Mouse (Mus musculus) naive thymus-derived CD4-positive, alpha-beta T cell, adult 2 months (primary cell): ENCODE measurements at regions not wholly inside any gene's neighbourhood (a gene's known extent, or its start where the extent isn't known, plus 50 kb on each side); places are given as distances from the start of the nearest gene placed in this dataset.

Source experiments
- DNase-seq: peaks from one replicate; pipeline ENCODE4 v3.0.0-alpha.2; 2011; ENCODE audit warnings: low read depth

DNA sequence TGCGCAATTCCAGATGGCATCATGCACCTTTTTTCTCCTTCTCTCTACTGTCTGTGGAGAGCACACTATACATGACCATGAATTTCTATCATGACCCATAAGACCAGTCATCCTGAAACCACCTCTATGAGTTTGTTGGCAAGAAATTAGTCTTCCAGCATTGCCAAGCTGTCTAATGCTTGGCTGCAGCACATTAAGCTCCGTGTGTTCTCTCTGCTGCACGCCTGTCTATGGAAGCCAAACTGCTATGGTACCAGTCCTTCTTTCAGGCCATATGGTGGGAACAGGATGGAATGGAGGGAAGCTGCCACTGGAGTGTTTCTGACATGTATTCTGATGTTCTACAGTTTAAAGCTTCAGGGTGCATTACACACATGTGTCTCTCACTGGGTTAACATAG, 121.0 kb upstream of the Cblb start:
- no peak for DNase-seq

GRCm38 (mm10) chr16:51911109-51911765, 119.8 kb upstream of the Cblb start:
- no peak for DNase-seq

- DNase-seq, result no peak
Measured at GRCm38 (mm10) chr16:51915034-51915928, 115.7 kb upstream of the Cblb start.

DNA sequence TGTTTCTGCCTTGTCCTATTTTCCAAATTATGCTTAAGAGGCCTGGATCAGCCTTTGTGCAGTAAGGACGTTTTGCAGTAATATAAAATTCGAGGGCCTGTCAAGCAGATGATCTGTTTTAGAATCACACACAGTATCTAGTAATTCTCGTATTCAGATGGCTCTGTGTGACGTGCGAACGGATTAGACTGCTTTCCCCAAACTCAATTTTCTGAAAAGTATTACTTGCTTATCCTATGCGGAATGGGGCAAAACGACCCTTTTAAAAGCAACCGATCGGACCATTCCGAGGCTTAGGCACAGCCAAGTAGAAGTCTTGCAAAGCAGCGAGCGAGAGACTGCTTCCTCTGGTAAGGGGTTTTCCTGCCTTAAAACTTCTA, 115.1 kb upstream of the Cblb start:
- no peak for DNase-seq

DNA sequence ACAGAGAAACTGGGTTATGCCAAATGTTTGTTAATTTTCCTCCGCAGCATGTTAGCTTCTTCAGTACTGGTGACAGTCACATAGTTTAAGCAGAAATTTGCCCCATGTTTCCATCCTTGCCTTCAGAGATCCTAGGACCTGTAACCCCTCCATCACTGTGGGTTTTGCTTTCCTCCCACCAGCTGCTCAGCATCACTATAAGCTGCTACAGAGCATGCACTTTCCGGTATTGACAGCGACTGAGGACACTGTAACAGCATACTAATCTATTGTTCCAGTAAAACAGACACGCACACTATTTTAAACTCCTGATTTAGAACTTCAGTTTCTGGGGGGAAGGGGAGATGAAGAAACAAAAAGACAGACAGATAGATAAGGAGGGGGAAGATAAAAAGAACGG, 114.7 kb upstream of the Cblb start:
- no peak for DNase-seq

DNA sequence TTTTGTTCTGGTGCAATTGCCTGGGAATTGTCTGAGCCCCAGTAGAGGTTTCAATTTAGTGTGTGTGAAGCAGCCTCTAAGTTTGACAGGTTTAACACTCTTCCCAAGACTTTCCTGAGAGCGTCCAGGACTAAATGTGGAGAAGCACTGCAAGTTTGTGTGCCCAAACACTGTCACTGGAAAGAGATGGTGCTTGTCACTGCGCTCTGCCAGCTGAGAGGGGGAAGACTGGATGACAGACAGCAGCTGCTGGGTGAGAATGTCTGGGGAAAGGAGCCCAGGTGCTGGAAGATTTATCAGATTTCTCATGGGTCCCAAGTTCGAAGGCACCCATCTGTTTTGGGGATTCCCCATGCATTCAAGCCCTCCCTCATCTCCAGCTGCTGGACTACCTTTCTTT, 114.2 kb upstream of the Cblb start:
- no peak for DNase-seq

GRCm38 (mm10) chr16:51917540-51917939, 113.5 kb upstream of the Cblb start:
- no peak for DNase-seq

- no peak for DNase-seq
Measured at GRCm38 (mm10) chr16:51921025-51921424, 110.0 kb upstream of the Cblb start.

- DNase-seq, result peak; percentile 8
Measured at GRCm38 (mm10) chr16:51922589-51922988, 108.4 kb upstream of the Cblb start.

GRCm38 (mm10) chr16:51925639-51926038, 105.4 kb upstream of the Cblb start:
- DNase-seq, result no peak

DNA sequence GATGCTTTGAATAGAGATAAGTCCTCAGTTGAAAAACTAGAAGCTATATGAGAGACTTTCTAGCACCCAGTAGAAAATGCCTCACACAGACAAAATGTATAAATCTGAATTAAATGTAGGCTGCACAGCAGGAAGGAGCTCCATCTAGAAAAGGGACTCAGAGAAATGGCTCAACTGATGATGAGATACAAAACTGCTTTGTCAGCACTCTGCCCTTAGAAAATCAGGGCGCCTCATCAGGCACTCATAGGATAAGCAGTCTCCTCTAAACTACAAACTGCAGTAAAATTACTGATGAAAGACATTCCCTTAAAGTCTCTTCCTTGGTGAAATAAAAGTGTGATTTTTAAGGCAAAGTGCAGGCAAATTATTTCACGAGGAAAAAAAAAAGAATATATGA, 97.9 kb upstream of the Cblb start:
- no peak for DNase-seq

- DNase-seq, result no peak
Measured at GRCm38 (mm10) chr16:51933965-51934364, 97.1 kb upstream of the Cblb start.

GRCm38 (mm10) chr16:51937298-51937697, 93.7 kb upstream of the Cblb start:
- DNase-seq, result no peak

DNA sequence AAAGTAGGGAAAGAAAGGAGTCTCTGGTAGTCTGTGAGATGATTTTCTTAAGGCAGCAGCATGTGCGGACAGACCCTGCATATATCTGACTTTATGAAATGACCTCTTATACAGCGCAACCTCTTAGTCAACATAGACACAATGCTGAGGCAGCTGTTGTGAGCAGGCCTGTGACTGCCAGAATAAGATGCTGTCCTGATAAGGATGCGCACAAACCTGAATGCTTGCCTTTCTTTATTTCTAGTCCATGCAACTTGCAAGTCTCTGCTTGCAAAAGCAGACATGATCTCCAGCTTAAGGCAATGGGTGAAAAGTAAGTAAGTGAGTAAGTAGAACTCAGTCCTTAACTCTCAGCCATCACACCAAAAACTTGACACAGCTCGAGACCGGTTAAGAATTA, 92.0 kb upstream of the Cblb start:
- DNase-seq, result no peak

DNA sequence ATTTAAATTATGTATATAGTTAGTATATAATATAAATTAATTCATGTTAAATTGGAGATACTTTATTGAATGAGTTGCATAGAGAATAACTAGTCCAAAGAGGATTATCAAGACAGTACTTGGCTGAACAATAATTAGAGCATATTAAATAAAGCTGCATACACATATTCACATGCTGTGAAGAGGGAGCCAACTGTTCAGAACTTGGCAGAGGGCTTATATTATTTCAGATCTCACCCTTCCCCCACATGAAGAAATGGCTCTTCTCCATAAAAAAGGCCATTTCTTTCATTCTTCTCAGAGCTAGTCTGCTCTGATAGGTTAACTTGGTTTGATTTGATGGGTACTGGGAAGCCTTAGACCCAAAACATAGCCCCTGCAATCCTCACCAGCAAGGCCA, 90.5 kb upstream of the Cblb start:
- DNase-seq, result no peak

- DNase-seq, result no peak
Measured at GRCm38 (mm10) chr16:51942431-51943130, 88.4 kb upstream of the Cblb start.

DNA sequence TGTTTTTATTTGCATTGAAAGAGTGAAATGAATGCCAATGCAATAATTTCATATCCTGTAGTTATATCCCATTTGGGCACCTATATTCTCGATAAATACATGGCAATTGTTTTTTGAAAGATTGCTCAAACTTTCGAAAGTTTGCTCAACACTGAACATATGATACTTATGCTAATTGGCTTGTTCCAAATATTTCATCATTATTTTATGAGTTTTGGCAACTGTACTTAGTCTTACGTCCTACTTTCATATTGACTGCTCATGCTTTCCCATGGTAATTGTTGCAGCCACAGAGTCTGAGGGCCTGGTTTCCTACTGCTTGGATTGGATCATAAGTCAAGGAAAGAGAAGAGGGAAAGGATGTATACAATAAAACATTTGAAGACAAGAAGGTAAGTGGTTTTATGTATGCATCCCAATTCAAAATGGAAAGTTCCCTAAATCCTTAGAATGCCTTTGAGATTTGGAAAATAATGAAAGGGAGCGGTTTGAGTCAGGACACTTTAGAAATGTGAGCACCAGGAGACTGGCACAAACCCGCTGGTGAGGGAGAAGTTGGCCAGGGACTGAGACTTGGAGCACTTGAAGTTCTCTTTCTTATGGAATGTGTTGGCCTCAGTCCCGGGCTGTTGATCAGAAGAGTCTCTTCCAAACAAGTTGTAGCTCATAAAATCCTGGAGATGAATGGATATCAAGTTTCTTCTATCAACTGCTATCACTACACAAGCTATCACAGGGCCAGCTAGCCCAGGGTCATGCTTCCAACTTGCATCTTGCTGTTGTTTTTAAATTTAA, 63.8 kb upstream of the Cblb start:
- DNase-seq, result no peak
